Mouse (Mus musculus) ES-E14 (cell line): ENCODE data around the gene Igf2r. TPM values are rescaled to one million over a fixed set of nuclear protein-coding genes. Genes with fewer than 3 reads are reported as not detected.

Experiments used
- DNase-seq: peaks from one replicate; pipeline ENCODE4 v3.0.0-alpha.2; 2013; ENCODE audit warnings: low read depth, low spot score
- H3K27ac ChIP-seq: 2 replicates; pipeline ENCODE4 v1.5.1; 2012; ENCODE audit warnings: low read depth, mild to moderate bottlenecking, low read length, moderate library complexity, mixed read lengths; ENCODE audit not compliant: poor library complexity, insufficient read depth, severe bottlenecking
- H3K36me3 ChIP-seq: 2 replicates; pipeline ENCODE4 v1.6.1; 2012; ENCODE audit warnings: mild to moderate bottlenecking, low read length, moderate library complexity, mixed read lengths; ENCODE audit not compliant: control insufficient read depth, poor library complexity, insufficient read depth, severe bottlenecking
- H3K4me1 ChIP-seq, 2 experiments: fragments of 150-350 bp in 1 of 2; sonication (generic) in 1 of 2; 2 replicates each; pipeline ENCODE4 v1.6.1; 2012; ENCODE audit warnings: low read length in 2 of 2, mild to moderate bottlenecking in 1 of 2, mixed read lengths in 1 of 2; ENCODE audit not compliant: control insufficient read depth in 2 of 2, insufficient read depth in 2 of 2, poor library complexity in 1 of 2
- H3K4me3 ChIP-seq, 2 experiments: fragments of 150-350 bp in 1 of 2; sonication (generic) in 1 of 2; 2 replicates each; pipeline ENCODE4 v1.5.1; 2012; ENCODE audit warnings: low read length in 2 of 2, low read depth in 1 of 2, mild to moderate bottlenecking in 1 of 2, mixed read lengths in 1 of 2; ENCODE audit not compliant: insufficient read depth in 1 of 2, poor library complexity in 1 of 2, severe bottlenecking in 1 of 2
- H3K9ac ChIP-seq: 2 replicates; pipeline ENCODE4 v1.6.1; 2012; ENCODE audit warnings: low read depth, mild to moderate bottlenecking, low read length, mixed read lengths; ENCODE audit not compliant: poor library complexity, insufficient read depth, severe bottlenecking
- H3K9me3 ChIP-seq: fragments of 150-350 bp; sonication (generic); 2 replicates; pipeline ENCODE4 v1.6.1; 2012; ENCODE audit warnings: low read depth, mild to moderate bottlenecking, low read length; ENCODE audit not compliant: control insufficient read depth, insufficient read depth
- CHD2 ChIP-seq: IDR thresholded peaks from 2 replicates; pipeline ENCODE4 v1.6.1; 2014; ENCODE audit warnings: mild to moderate bottlenecking, low read depth, low read length, inconsistent platforms
- HCFC1 ChIP-seq: IDR thresholded peaks from 2 replicates; pipeline ENCODE4 v1.6.1; 2012; ENCODE audit warnings: low read length, inconsistent platforms, borderline replicate concordance; ENCODE audit not compliant: insufficient read depth
- MAFK ChIP-seq: IDR thresholded peaks from 2 replicates; pipeline ENCODE4 v1.6.1; 2014; ENCODE audit warnings: mild to moderate bottlenecking, low read depth, low read length, inconsistent platforms; ENCODE audit not compliant: insufficient read depth
- ZC3H11A ChIP-seq: IDR thresholded peaks from 2 replicates; pipeline ENCODE4 v1.6.1; 2012; ENCODE audit warnings: low read depth, mild to moderate bottlenecking, inconsistent platforms, low read length, borderline replicate concordance
- ZNF384 ChIP-seq: IDR thresholded peaks from 2 replicates; pipeline ENCODE4 v1.6.1; 2012; ENCODE audit warnings: low read depth, low read length, inconsistent platforms
- in situ Hi-C, 2 experiments: fragments of 600-800 bp; cut with MboI; formaldehyde crosslinking; loops; one replicate each; pipeline ENCODE4 v1.15.1; 2025; ENCODE audit warnings: low sequenced_read_pairs in 2 of 2, inconsistent platforms in 1 of 2; ENCODE audit not compliant: unreplicated experiment in 2 of 2
- total RNA-seq: library from RNA; depleted of rRNA; stranded (reverse); fragments of 300-350 nt; gene quantifications from 2 replicates; pipeline ENCODE4 v1.2.3, GENCODE M21; 2012

Igf2r gene
- total RNA-seq, 1 experiment, result 91.9 TPM

DNA sequence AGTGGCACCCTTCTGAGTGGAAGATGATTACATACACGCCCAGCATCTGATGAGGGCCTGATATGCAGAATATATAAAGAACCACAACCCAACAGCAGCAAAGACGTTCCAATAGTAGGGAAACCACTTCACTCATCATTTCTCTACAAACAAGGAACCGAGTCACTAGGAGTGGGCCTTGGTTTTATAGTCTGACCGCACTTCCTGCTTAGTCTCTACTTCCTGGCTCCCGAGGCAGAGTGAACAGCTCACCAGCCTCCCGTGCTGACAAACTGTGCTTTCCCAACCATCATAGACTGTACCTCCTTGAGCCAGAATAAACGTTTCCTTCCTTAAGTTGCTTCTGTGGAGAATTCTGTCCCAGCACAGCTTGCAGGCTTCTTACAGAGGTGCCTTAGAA is 113.6 kb downstream of the Igf2r start:
- no peaks in the 10 kb centered on the region for H3K36me3 ChIP-seq
- H3K9me3 ChIP-seq, result no peaks in the 10 kb centered on the region
- in situ Hi-C loops, result no loop called here
- H3K4me3 ChIP-seq, result no peak overlapping the region
- no peak for DNase-seq
- no peak for TF ChIP-seq ZNF384
- TF ChIP-seq HCFC1, result no peak
- no peak for TF ChIP-seq ZC3H11A
- TF ChIP-seq CHD2, result no peak
- H3K4me1 ChIP-seq, result no peaks in the 10 kb centered on the region
- no peak overlapping the region for H3K9ac ChIP-seq
- H3K27ac ChIP-seq, result no peak overlapping the region

DNA sequence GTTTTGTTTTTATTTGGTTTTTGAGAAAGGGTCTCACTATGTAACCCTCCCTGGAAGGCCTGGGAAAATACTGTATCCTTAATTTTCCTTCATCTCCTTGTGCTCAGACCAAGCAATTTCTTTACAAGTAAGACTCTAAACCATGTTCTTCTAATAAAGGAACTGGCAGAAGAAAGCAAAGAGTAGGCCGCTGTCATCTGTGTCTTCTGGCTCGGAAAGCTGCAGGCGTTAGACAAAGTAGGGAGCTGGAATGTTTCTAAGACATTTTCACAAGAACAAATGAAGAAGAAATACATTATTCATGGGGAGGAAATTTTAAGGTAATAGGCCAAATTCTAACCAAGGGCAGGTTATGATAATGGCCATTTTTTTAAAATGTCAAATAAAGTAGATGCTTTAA is 115.4 kb downstream of the Igf2r start:
- H3K9me3 ChIP-seq, result no peaks in the 10 kb centered on the region
- no peak for DNase-seq
- H3K4me1 ChIP-seq, result no peaks in the 10 kb centered on the region
- TF ChIP-seq ZNF384 (no peak), MAFK (no peak), ZC3H11A (no peak), CHD2 (no peak), HCFC1 (no peak)
- H3K27ac ChIP-seq, result no peak overlapping the region
- H3K9ac ChIP-seq, result no peak overlapping the region
- no peaks in the 10 kb centered on the region for H3K36me3 ChIP-seq
- in situ Hi-C loops, result no loop called here
- no peak overlapping the region for H3K4me3 ChIP-seq

DNA sequence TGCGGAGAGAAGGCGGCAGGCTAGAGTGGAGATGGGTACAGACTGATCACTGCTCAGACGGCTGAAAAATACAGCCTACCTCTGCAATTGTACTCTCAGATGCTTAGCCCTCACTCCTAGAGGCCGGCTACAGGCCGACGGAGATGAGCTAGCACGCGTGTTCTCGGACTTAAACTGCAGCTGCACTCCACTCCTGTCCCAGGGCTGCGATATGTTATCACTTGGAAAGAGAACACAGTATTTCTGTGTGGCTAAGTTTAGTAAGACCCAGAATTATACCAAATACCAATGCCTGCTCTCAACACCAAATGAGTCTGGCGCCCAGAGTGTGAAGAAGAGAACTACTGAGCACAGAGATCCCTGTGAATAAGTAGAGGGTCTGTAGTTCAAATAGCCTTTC is 116.9 kb downstream of the Igf2r start:
- H3K36me3 ChIP-seq, result no peaks in the 10 kb centered on the region
- no peaks in the 10 kb centered on the region for H3K4me1 ChIP-seq
- in situ Hi-C loops, result no loop called here
- TF ChIP-seq CHD2 (no peak), MAFK (no peak), ZNF384 (no peak), HCFC1 (no peak), ZC3H11A (no peak)
- H3K9ac ChIP-seq, result no peak overlapping the region
- H3K9me3 ChIP-seq, result no peaks in the 10 kb centered on the region
- H3K27ac ChIP-seq, result no peak overlapping the region
- DNase-seq, result no peak
- H3K4me3 ChIP-seq, result no peak overlapping the region

DNA sequence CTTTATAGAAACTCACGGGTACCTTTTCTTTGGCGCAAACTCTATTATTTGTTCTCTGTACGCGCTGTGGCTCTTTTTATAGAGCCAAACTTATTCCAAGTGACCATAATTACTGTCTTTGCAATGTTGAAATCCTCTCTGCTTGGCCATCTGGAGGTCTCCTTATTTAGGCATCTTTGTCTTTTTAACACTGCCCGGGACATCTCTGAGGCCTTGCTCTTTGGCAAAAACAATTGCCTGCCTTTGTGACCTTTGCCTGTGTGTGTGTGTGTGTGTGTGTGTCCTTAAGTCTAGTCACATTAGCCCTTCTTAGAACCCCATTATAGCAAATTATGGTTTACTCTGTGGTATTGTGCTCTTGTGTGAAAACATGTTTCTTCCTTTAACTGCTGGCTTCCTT is 124.0 kb downstream of the Igf2r start:
- in situ Hi-C loops, result no loop called here
- H3K9me3 ChIP-seq, result no peaks in the 10 kb centered on the region
- no peak overlapping the region for H3K27ac ChIP-seq
- H3K36me3 ChIP-seq, result no peaks in the 10 kb centered on the region
- no peak for DNase-seq
- no peak overlapping the region for H3K4me3 ChIP-seq
- H3K4me1 ChIP-seq, result no peaks in the 10 kb centered on the region
- H3K9ac ChIP-seq, result no peak overlapping the region
- TF ChIP-seq HCFC1 (no peak), CHD2 (no peak), MAFK (no peak), ZC3H11A (no peak), ZNF384 (no peak)

DNA sequence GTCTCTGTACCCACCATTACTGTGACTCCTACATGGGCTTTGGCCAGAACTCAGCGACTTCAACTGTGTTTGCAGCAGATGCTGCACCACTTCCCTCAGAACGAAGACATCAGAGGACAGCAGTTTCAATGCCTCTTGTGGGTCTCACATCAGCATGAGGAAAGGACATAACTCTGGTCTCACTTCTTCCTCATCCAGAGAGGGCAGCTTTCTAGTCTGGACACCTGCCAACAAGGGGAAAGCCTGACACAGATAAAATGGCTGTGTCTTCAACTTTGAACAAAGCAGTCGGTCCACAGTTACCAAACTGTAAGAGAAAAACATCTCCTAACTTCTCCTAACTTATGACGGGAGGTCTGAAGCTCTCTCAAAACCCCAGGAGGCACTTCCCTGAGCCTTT is 128.4 kb downstream of the Igf2r start:
- Histone ChIP-seq H3K9me3 (no peaks in the 10 kb centered on the region), H3K27ac (no peak overlapping the region), H3K9ac (no peak overlapping the region), H3K4me1 (no peaks in the 10 kb centered on the region), H3K4me3 (no peak overlapping the region), H3K36me3 (no peaks in the 10 kb centered on the region)
- in situ Hi-C loops, result no loop called here
- no peak for DNase-seq
- TF ChIP-seq ZC3H11A (no peak), HCFC1 (no peak), ZNF384 (no peak), CHD2 (no peak), MAFK (no peak)
